10 mouse cellular contexts compared by ENCODE assay signal in genomic region chr9:78844969-78845683, GRCm38 (mm10).
DNase-seq lines count a peak whose midpoint lies in the region; ATAC-seq and TF ChIP-seq lines count a peak whose summit lies in the region.
"Had no signal": no experiment of that assay in that cellular context is flagged by ENCODE, and none has a peak within 500 bp of the region (broad histone marks: within the 10 kb centered on the region; RNA-seq: fewer than 3 reads in every experiment).

No protein-coding gene starts in this region.

- no peak overlapping the region for H3K9ac ChIP-seq in intestine, embryonic 14.5 days (ENCODE audit: low read length)
- no peak overlapping the region for H3K9ac ChIP-seq in intestine, postnatal 0 days (ENCODE audit: low read depth, low read length)
- H3K9ac ChIP-seq in heart, embryonic 14.5 days (ENCODE audit: low read length) = no peak overlapping the region
- H3K9ac ChIP-seq: liver, embryonic 13.5 days had no signal

- H3K4me1 ChIP-seq in intestine, embryonic 14.5 days (replicated peaks; ENCODE audit: control insufficient read depth, insufficient read depth, low read length) = peaks cover 12% of the 10 kb centered on the region
- no peaks in the 10 kb centered on the region for H3K4me1 ChIP-seq in intestine, postnatal 0 days (replicated peaks; ENCODE audit: control insufficient read depth, insufficient read depth, low read length)
- H3K4me1 ChIP-seq in heart, embryonic 14.5 days (ENCODE audit: control insufficient read depth in 2 of 2, insufficient read depth in 2 of 2, low read length in 2 of 2) = peaks cover 7 to 27% of the 10 kb centered on the region in 2 experiments
- H3K4me1 ChIP-seq: liver, embryonic 13.5 days had no signal

- H3K27me3 ChIP-seq in intestine, embryonic 14.5 days (replicated peaks; ENCODE audit: control insufficient read depth, insufficient read depth, low read length) = no peaks in the 10 kb centered on the region
- H3K27me3 ChIP-seq in intestine, postnatal 0 days (replicated peaks; ENCODE audit: control insufficient read depth, insufficient read depth, low read length) = no peaks in the 10 kb centered on the region
- H3K27me3 ChIP-seq in heart, embryonic 14.5 days (ENCODE audit: control insufficient read depth, insufficient read depth, low read length) = no peaks in the 10 kb centered on the region
- H3K27me3 ChIP-seq: liver, embryonic 13.5 days had no signal

- H3K4me2 ChIP-seq in intestine, embryonic 14.5 days (ENCODE audit: low read length) = no peak overlapping the region
- H3K4me2 ChIP-seq in intestine, postnatal 0 days (replicated peaks; ENCODE audit: low read depth) = no peak overlapping the region
- 0 out of 2 replicates have a peak overlapping the region, but pooled peaks have one; percentile 13 for H3K4me2 ChIP-seq in heart, embryonic 14.5 days (ENCODE audit: low read length)
- H3K4me2 ChIP-seq: liver, embryonic 13.5 days had no signal

- intact Hi-C loops in left cerebral cortex, adult 2 months (cut with DNase I) = no loop called here

- no peak overlapping the region for H3K27ac ChIP-seq in intestine, embryonic 14.5 days (ENCODE audit: low read depth)
- H3K27ac ChIP-seq in intestine, postnatal 0 days (ENCODE audit: low read depth, low read length) = no peak overlapping the region
- H3K27ac ChIP-seq in heart, embryonic 14.5 days (replicated peaks in 1 of 2; ENCODE audit: control insufficient read depth in 1 of 2, insufficient read depth in 1 of 2, low read depth in 2 of 2, low read length in 2 of 2) = peak overlapping the region in 1 of 2 experiments; percentile 14; a peak in 1 of 4 replicates
- H3K27ac ChIP-seq in left cerebral cortex, adult 2 months = no peak overlapping the region
- H3K27ac ChIP-seq: liver, embryonic 13.5 days had no signal

- peak; percentile 60 for ATAC-seq in intestine, embryonic 14.5 days (replicated peaks; ENCODE audit: low FRiP score, low TSS enrichment, low read depth)
- ATAC-seq in intestine, postnatal 0 days = no peak
- 0 out of 2 replicates have a peak, but pooled peaks have one; percentile 54 for ATAC-seq in common myeloid progenitor, adult 5-6 weeks (replicated peaks; ENCODE audit: low read depth, poor library complexity, severe bottlenecking)
- ATAC-seq in heart, embryonic 14.5 days (ENCODE audit: insufficient number of reproducible peaks, insufficient read depth, low FRiP score, low read depth) = peak; percentile 54; the same call in 1 of the 2 replicates

- WGBS in intestine, embryonic 14.5 days = 22% methylated on average over 9 of the region's 9 CpGs
- WGBS in intestine, postnatal 0 days = 26% methylated on average over 9 of the region's 9 CpGs
- 37% methylated on average over 9 of the region's 9 CpGs for WGBS in heart, embryonic 14.5 days

- no peaks in the 10 kb centered on the region for H3K9me3 ChIP-seq in intestine, embryonic 14.5 days (ENCODE audit: control insufficient read depth, low read length)
- no peaks in the 10 kb centered on the region for H3K9me3 ChIP-seq in intestine, postnatal 0 days (ENCODE audit: control insufficient read depth)
- H3K9me3 ChIP-seq in heart, embryonic 14.5 days (ENCODE audit: control insufficient read depth, low read length) = no peaks in the 10 kb centered on the region
- H3K9me3 ChIP-seq: liver, embryonic 13.5 days had no signal

- TF ChIP-seq CTCF in intestine, postnatal 0 days (IDR thresholded peaks at IDR 0.05; ENCODE audit: low read depth) = no peak
- no peak for TF ChIP-seq CTCF in left cerebral cortex, adult 2 months (IDR thresholded peaks at IDR 0.05)

- no peaks in the 10 kb centered on the region for H3K36me3 ChIP-seq in intestine, embryonic 14.5 days (ENCODE audit: control insufficient read depth, insufficient read depth, low read length)
- H3K36me3 ChIP-seq in intestine, postnatal 0 days (ENCODE audit: control insufficient read depth, insufficient read depth) = no peaks in the 10 kb centered on the region
- H3K36me3 ChIP-seq in heart, embryonic 14.5 days (ENCODE audit: control insufficient read depth, insufficient read depth, low read length) = no peaks in the 10 kb centered on the region
- H3K36me3 ChIP-seq: liver, embryonic 13.5 days had no signal

- peak; percentile 69 for DNase-seq in intestine, embryonic 14.5 days (ENCODE audit: low spot score)
- DNase-seq in lung, postnatal 4 days = peak; percentile 38 to 70
- DNase-seq in spleen, postnatal 14 days (ENCODE audit: low spot score in 2 of 2) = no peak
- no peak for DNase-seq in MN1 (ENCODE audit: low spot score)
- no peak for DNase-seq in left cerebral cortex, adult 2 months (ENCODE audit: extremely low spot score in 1 of 2, low spot score in 2 of 2)
- DNase-seq: liver, embryonic 13.5 days; right cerebral cortex, postnatal 4 days had no signal

- no peak overlapping the region for H3K4me3 ChIP-seq in intestine, embryonic 14.5 days (ENCODE audit: low read depth, low read length)
- H3K4me3 ChIP-seq in intestine, postnatal 0 days (ENCODE audit: low read depth, low read length) = no peak overlapping the region
- no peak overlapping the region for H3K4me3 ChIP-seq in heart, embryonic 14.5 days (ENCODE audit: control insufficient read depth in 1 of 2, insufficient read depth in 1 of 2, low read depth in 1 of 2, low read length in 2 of 2)
- no peak overlapping the region for H3K4me3 ChIP-seq in left cerebral cortex, adult 2 months
- H3K4me3 ChIP-seq: liver, embryonic 13.5 days had no signal

Comparison
In these comparisons a context has a peak if more than half of its experiments do, and no peak if none do; other contexts are left out.
1. DNase-seq: peak in intestine, embryonic 14.5 days (single experiment) and lung, postnatal 4 days (2 of 2); none in spleen, postnatal 14 days (0 of 2), MN1 (single experiment) and left cerebral cortex, adult 2 months (0 of 2).